Mouse (Mus musculus) liver, embryonic 12.5 days (tissue): ENCODE data around the gene Plscr3. TPM values are rescaled to one million over a fixed set of nuclear protein-coding genes. Genes with fewer than 3 reads are reported as not detected.

Experiments used
- ATAC-seq: fragments of 200-750 bp; cut with Nextera tagmentation; 2 replicates; pipeline ENCODE4 v1.8.0; 2017; ENCODE audit warnings: moderate number of reproducible peaks, mild to moderate bottlenecking, moderate library complexity
- H3K27ac ChIP-seq: fragments of 300-500 bp; sonication (generic); 2 replicates; pipeline ENCODE4 v1.5.1; 2016; ENCODE audit warnings: mild to moderate bottlenecking
- H3K27me3 ChIP-seq: fragments of 300-500 bp; sonication (generic); replicated peaks from 2 replicates; pipeline ENCODE4 v1.6.1; 2016; ENCODE audit warnings: mild to moderate bottlenecking, moderate library complexity
- H3K36me3 ChIP-seq: fragments of 300-500 bp; sonication (generic); 2 replicates; pipeline ENCODE4 v1.6.1; 2016; ENCODE audit warnings: mild to moderate bottlenecking, moderate library complexity
- H3K4me1 ChIP-seq: fragments of 300-500 bp; sonication (generic); 2 replicates; pipeline ENCODE4 v1.6.1; 2016
- H3K4me2 ChIP-seq: fragments of 300-500 bp; sonication (generic); 2 replicates; pipeline ENCODE4 v1.6.1; 2016; ENCODE audit warnings: mild to moderate bottlenecking, moderate library complexity
- H3K4me3 ChIP-seq: fragments of 300-500 bp; sonication (generic); 2 replicates; pipeline ENCODE4 v1.5.1; 2016; ENCODE audit warnings: mild to moderate bottlenecking, moderate library complexity
- H3K9ac ChIP-seq: fragments of 300-500 bp; sonication (generic); 2 replicates; pipeline ENCODE4 v1.6.1; 2016; ENCODE audit warnings: mild to moderate bottlenecking, moderate library complexity
- H3K9me3 ChIP-seq: fragments of 300-500 bp; sonication (generic); replicated peaks from 2 replicates; pipeline ENCODE4 v1.6.1; 2016; ENCODE audit warnings: mild to moderate bottlenecking, moderate library complexity
- WGBS: fragments of 180-500 bp; shearing (Covaris S2); methylation state at CpG from one replicate; pipeline ENCODE4 v1.1.7; 2016; ENCODE audit not compliant: insufficient replicate concordance; 5-methylcytosine and 5-hydroxymethylcytosine counted together
- polyA plus RNA-seq: library from polyadenylated mRNA; unstranded; fragments of >200 nt; fragmentation: Nextera tagmentation; extraction: Ambion mirVana; gene quantifications from 2 replicates; pipeline ENCODE4 v1.2.1, GENCODE M21; 2016

The Plscr3 gene
- polyA plus RNA-seq = 37.0 and 37.7 TPM in 2 replicates

- Histone ChIP-seq H3K27me3 (no peaks in the 10 kb centered on the region), H3K9me3 (no peaks in the 10 kb centered on the region), H3K4me1 (peaks cover 72% of the 10 kb centered on the region), H3K27ac (peak within 1 kb of the TSS; percentile 99), H3K4me3 (peak within 1 kb of the TSS; percentile 73), H3K9ac (peak within 1 kb of the TSS; percentile 87), H3K4me2 (peak within 1 kb of the TSS; percentile 92), H3K36me3 (peaks cover 37% of the 10 kb centered on the region)
- ATAC-seq = peak; percentile 90
- under 1% methylated on average over 38 of the region's 38 CpGs for WGBS
These were observed at the start of gene Plscr3 for GRCm38 (mm10) chr11:69846198-69846680. Gene Plscr3 (plus strand): TSS chr11:69846376.

GRCm38 (mm10) chr11:69797924-69798323 lies 48.3 kb upstream of the Plscr3 start:
- Histone ChIP-seq H3K4me1 (peaks cover 45% of the 10 kb centered on the region), H3K9me3 (no peaks in the 10 kb centered on the region), H3K9ac (no peak overlapping the region), H3K4me3 (no peak overlapping the region), H3K27ac (no peak overlapping the region), H3K4me2 (no peak overlapping the region), H3K36me3 (no peaks in the 10 kb centered on the region), H3K27me3 (peaks cover 86% of the 10 kb centered on the region)
- 62% methylated on average over 7 of the region's 7 CpGs for WGBS
- ATAC-seq = no peak

GRCm38 (mm10) chr11:69799394-69800137 lies 46.6 kb upstream of the Plscr3 start:
- H3K4me2 ChIP-seq = peak overlapping the region; percentile 64
- H3K9ac ChIP-seq = no peak overlapping the region
- no peaks in the 10 kb centered on the region for H3K36me3 ChIP-seq
- WGBS = 35% methylated on average over 12 of the region's 12 CpGs
- H3K4me1 ChIP-seq = peaks cover 61% of the 10 kb centered on the region
- H3K4me3 ChIP-seq = no peak overlapping the region
- no peaks in the 10 kb centered on the region for H3K9me3 ChIP-seq
- H3K27ac ChIP-seq = no peak overlapping the region
- H3K27me3 ChIP-seq = peaks cover 89% of the 10 kb centered on the region
- ATAC-seq = no peak

- peak overlapping the region; percentile 64 for H3K4me2 ChIP-seq
- 5% methylated on average over 11 of the region's 11 CpGs for WGBS
- no peak overlapping the region for H3K9ac ChIP-seq
- H3K27ac ChIP-seq = no peak overlapping the region
- peak overlapping the region; percentile 44 for H3K4me3 ChIP-seq
- ATAC-seq = no peak
- no peaks in the 10 kb centered on the region for H3K9me3 ChIP-seq
- peaks cover 62% of the 10 kb centered on the region for H3K4me1 ChIP-seq
- H3K36me3 ChIP-seq = no peaks in the 10 kb centered on the region
- H3K27me3 ChIP-seq = peaks cover 94% of the 10 kb centered on the region
These were observed 46.1 kb upstream of the Plscr3 start for GRCm38 (mm10) chr11:69800138-69800391.

DNA sequence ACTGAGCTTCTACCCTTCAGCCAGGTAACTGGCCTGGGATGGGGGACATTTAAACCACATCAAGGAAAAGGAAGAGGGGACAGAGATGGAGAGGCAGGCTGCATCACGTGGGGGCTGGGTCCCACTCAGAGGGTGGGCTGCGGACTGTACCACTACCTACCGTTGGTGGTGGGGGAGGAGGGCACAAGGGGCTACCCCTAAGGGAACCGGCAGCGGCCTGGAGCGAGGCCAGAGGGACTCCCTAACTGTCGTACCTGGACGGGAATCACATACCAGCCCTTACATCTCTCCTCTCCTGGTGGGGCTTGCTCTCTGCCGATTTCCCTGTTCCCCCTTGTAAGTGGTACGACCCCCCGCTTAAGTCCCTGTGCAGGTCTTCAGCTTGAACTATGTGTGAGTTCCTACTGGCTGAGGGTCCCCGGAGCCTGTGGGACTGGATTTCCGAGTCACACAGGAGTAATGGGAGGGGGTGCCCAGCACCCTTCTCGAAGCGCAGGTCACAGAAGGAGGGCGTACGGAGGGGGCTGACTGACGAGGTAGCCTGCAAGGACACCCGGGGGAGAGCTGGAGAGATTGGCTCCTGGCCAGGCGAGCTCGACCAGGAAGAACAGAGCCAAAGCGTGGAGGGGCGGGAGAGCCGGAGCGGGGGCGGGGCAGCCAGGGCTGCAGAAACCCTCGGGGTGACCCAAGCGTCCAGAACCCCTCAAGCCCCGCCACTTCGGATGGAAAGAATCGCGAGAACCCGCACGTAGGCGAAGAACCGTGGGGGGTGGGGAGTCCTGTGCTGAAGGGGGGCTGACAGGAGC lies 45.6 kb upstream of the Plscr3 start:
- Histone ChIP-seq H3K27me3 (peaks cover 99% of the 10 kb centered on the region), H3K36me3 (no peaks in the 10 kb centered on the region), H3K4me1 (peaks cover 60% of the 10 kb centered on the region), H3K9ac (peak overlapping the region; percentile 35; the same call in 1 of the 2 replicates), H3K27ac (no peak overlapping the region), H3K9me3 (no peaks in the 10 kb centered on the region), H3K4me3 (peak overlapping the region; percentile 44), H3K4me2 (peak overlapping the region; percentile 64)
- WGBS = under 1% methylated on average over 36 of the region's 36 CpGs
- ATAC-seq = no peak

DNA sequence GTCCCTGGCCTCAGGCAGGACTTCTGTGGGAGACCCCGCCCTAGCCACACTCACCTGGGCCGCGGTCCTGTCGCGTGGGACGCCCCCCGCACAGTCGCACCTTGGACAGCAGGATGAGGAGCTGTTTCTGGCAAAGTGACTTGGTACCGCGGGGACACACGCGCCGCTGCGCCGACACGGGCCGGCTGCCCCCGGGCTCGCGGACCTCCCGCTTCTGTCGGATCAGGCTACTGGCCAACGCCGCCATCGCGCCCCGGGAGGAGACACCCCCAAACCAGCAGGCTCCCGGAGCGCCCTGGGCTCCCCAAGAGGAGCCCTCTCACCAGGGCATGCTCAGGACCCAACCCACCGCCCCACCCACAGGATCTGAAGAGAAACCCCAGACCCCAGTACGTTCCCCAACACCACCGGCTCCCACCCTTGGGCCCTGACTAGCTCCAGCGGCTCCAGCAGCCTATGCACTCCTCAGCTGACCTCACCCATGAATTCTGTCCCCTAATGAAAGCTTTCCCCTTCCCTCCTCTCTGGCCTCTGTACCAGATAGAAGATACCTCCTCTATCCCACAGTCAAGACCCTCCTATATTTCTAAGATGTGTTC lies 44.7 kb upstream of the Plscr3 start, which contains the start of gene Fgf11:
Gene Fgf11 (minus strand): TSS at position 479 of the 599 bp plus-strand sequence.
- Histone ChIP-seq H3K4me2 (peak within 1 kb of the TSS; percentile 70), H3K4me3 (peak within 1 kb of the TSS; percentile 57), H3K9me3 (0 out of 2 replicates have a peak, but pooled peaks cover 3% of the 10 kb centered on the region), H3K27ac (no peak within 1 kb of the TSS), H3K27me3 (peaks cover 100% of the 10 kb centered on the region), H3K4me1 (peaks cover 53% of the 10 kb centered on the region), H3K36me3 (no peaks in the 10 kb centered on the region), H3K9ac (peak within 1 kb of the TSS; percentile 57)
- ATAC-seq = no peak
- WGBS = 4% methylated on average over 33 of the region's 33 CpGs

GRCm38 (mm10) chr11:69802648-69803105 lies 43.5 kb upstream of the Plscr3 start:
- no peak overlapping the region for H3K27ac ChIP-seq
- 0 out of 2 replicates have a peak, but pooled peaks have one; percentile 33 for ATAC-seq
- H3K9ac ChIP-seq = peak overlapping the region; percentile 57
- H3K36me3 ChIP-seq = no peaks in the 10 kb centered on the region
- under 1% methylated on average over 33 of the region's 33 CpGs for WGBS
- peaks cover 100% of the 10 kb centered on the region for H3K27me3 ChIP-seq
- 0 out of 2 replicates have a peak, but pooled peaks cover 5% of the 10 kb centered on the region for H3K9me3 ChIP-seq
- H3K4me1 ChIP-seq = peaks cover 53% of the 10 kb centered on the region
- peak overlapping the region; percentile 70 for H3K4me2 ChIP-seq
- H3K4me3 ChIP-seq = peak overlapping the region; percentile 57

- peaks cover 98% of the 10 kb centered on the region for H3K27me3 ChIP-seq
- peak overlapping the region; percentile 53 for H3K9ac ChIP-seq
- ATAC-seq = peak; percentile 31
- H3K9me3 ChIP-seq = 0 out of 2 replicates have a peak, but pooled peaks cover 5% of the 10 kb centered on the region
- H3K4me2 ChIP-seq = peak overlapping the region; percentile 70
- peak overlapping the region; percentile 57 for H3K4me3 ChIP-seq
- no peak overlapping the region for H3K27ac ChIP-seq
- H3K36me3 ChIP-seq = no peaks in the 10 kb centered on the region
- peaks cover 53% of the 10 kb centered on the region for H3K4me1 ChIP-seq
- WGBS = 4% methylated on average over 12 of the region's 12 CpGs
These were observed 42.8 kb upstream of the Plscr3 start for GRCm38 (mm10) chr11:69803328-69803727.

DNA sequence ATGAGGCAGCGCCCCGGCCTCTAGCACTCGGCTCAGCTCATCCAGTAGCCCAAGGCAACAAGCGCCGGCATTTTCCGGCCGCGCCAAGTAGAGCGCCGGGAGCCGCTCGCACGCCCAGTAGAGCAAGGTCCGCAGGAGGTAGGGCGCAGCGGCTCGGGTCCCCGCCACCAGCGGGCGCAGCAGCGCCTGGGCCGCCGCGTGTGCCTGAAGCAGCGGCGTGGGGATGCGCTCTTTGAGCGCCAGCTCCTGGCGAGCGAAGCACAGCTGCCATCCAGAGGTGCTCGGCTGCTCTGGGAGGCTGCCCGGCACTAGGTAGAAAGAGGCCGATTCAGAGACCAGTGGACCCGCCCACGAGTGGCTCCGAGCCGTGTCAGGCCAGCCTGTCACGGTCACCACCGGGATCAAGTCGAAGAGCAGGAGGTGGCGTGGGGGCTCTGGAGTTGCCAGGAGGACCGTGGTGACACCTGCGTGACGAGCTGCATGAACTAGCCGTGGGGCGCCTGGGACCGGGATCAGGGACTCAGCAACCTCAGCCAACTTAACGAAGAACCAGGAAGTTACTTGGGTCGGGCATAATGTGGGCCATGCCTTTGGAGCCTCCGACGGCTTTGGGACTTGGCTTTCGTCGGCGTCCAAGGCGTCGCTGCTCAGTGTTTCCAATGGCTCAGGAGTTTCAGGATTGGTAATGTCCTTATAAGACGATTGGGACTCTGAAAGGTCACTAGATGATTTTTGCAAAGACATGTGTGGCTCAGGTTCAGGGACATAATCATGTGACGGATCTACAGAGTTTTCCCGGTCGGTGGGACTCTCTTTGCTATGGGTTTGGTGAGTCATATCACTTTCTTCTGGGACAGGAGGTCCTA lies 42.2 kb upstream of the Plscr3 start:
- peaks cover 91% of the 10 kb centered on the region for H3K27me3 ChIP-seq
- no peaks in the 10 kb centered on the region for H3K36me3 ChIP-seq
- peaks cover 53% of the 10 kb centered on the region for H3K4me1 ChIP-seq
- peak overlapping the region; percentile 70 for H3K4me2 ChIP-seq
- peak overlapping the region; percentile 53 for H3K9ac ChIP-seq
- 0 out of 2 replicates have a peak, but pooled peaks cover 5% of the 10 kb centered on the region for H3K9me3 ChIP-seq
- H3K27ac ChIP-seq = peak overlapping the region; percentile 17; the same call in 1 of the 2 replicates
- peak overlapping the region; percentile 57 for H3K4me3 ChIP-seq
- ATAC-seq = peak; percentile 78
- WGBS = 3% methylated on average over 60 of the region's 60 CpGs

GRCm38 (mm10) chr11:69804652-69804940 lies 41.6 kb upstream of the Plscr3 start:
- peak overlapping the region; percentile 57; the same call in 1 of the 2 replicates for H3K4me3 ChIP-seq
- H3K9ac ChIP-seq = no peak overlapping the region
- peaks cover 86% of the 10 kb centered on the region for H3K27me3 ChIP-seq
- peak overlapping the region; percentile 70 for H3K4me2 ChIP-seq
- no peaks in the 10 kb centered on the region for H3K36me3 ChIP-seq
- H3K4me1 ChIP-seq = peaks cover 53% of the 10 kb centered on the region
- 15% methylated on average over 12 of the region's 12 CpGs for WGBS
- ATAC-seq = no peak
- 0 out of 2 replicates have a peak, but pooled peaks cover 5% of the 10 kb centered on the region for H3K9me3 ChIP-seq
- H3K27ac ChIP-seq = no peak overlapping the region
